Mouse (Mus musculus) hindbrain, embryonic 12.5 days (tissue): ENCODE data around the gene Pax6. TPM values are rescaled to one million over a fixed set of nuclear protein-coding genes. Genes with fewer than 3 reads are reported as not detected.

Source experiments
- ATAC-seq: fragments of 200-750 bp; cut with Nextera tagmentation; 2 replicates; pipeline ENCODE4 v1.8.0; 2017; ENCODE audit warnings: moderate TSS enrichment; ENCODE audit not compliant: low FRiP score
- H3K27ac ChIP-seq: fragments of 300-500 bp; sonication (generic); 2 replicates; pipeline ENCODE4 v1.5.1; 2016; ENCODE audit warnings: mild to moderate bottlenecking
- H3K27me3 ChIP-seq: fragments of 300-500 bp; sonication (generic); 2 replicates; pipeline ENCODE4 v1.6.1; 2016; ENCODE audit warnings: mild to moderate bottlenecking
- H3K36me3 ChIP-seq: fragments of 300-500 bp; sonication (generic); 2 replicates; pipeline ENCODE4 v1.6.1; 2016; ENCODE audit warnings: mild to moderate bottlenecking
- H3K4me1 ChIP-seq: fragments of 300-500 bp; sonication (generic); 2 replicates; pipeline ENCODE4 v1.6.1; 2016
- H3K4me2 ChIP-seq: fragments of 300-500 bp; sonication (generic); replicated peaks from 2 replicates; pipeline ENCODE4 v1.6.1; 2016; ENCODE audit warnings: mild to moderate bottlenecking
- H3K4me3 ChIP-seq: fragments of 300-500 bp; sonication (generic); 2 replicates; pipeline ENCODE4 v1.5.1; 2016; ENCODE audit warnings: mild to moderate bottlenecking
- H3K9ac ChIP-seq: fragments of 300-500 bp; sonication (generic); 2 replicates; pipeline ENCODE4 v1.6.1; 2016; ENCODE audit warnings: mild to moderate bottlenecking, moderate library complexity
- H3K9me3 ChIP-seq: fragments of 300-500 bp; sonication (generic); replicated peaks from 2 replicates; pipeline ENCODE4 v1.6.1; 2016; ENCODE audit warnings: mild to moderate bottlenecking
- WGBS: fragments of 180-500 bp; shearing (Covaris S2); methylation state at CpG from one replicate; pipeline ENCODE4 v1.1.7; 2016; 5-methylcytosine and 5-hydroxymethylcytosine counted together
- polyA plus RNA-seq: library from polyadenylated mRNA; unstranded; fragments of >200 nt; fragmentation: Nextera tagmentation; extraction: Ambion mirVana; gene quantifications from 2 replicates; pipeline ENCODE4 v1.2.1, GENCODE M21; 2016

The Pax6 gene
- polyA plus RNA-seq, 1 experiment from 2014 or later, result 17.9 TPM

- 3% methylated on average over 10 of the region's 10 CpGs for WGBS
- Histone ChIP-seq H3K4me3 (peak overlapping the region; percentile 51), H3K4me1 (peaks cover 49% of the 10 kb centered on the region), H3K36me3 (no peaks in the 10 kb centered on the region), H3K27ac (0 out of 2 replicates have a peak overlapping the region, but pooled peaks have one; percentile 30), H3K27me3 (peaks cover 91% of the 10 kb centered on the region), H3K9ac (peak overlapping the region; percentile 41; the same call in 1 of the 2 replicates), H3K9me3 (no peaks in the 10 kb centered on the region), H3K4me2 (peak overlapping the region; percentile 61)
- no peak for ATAC-seq
Observed at GRCm38 (mm10) chr2:105673631-105674060, 4.9 kb downstream of the Pax6 start.

DNA sequence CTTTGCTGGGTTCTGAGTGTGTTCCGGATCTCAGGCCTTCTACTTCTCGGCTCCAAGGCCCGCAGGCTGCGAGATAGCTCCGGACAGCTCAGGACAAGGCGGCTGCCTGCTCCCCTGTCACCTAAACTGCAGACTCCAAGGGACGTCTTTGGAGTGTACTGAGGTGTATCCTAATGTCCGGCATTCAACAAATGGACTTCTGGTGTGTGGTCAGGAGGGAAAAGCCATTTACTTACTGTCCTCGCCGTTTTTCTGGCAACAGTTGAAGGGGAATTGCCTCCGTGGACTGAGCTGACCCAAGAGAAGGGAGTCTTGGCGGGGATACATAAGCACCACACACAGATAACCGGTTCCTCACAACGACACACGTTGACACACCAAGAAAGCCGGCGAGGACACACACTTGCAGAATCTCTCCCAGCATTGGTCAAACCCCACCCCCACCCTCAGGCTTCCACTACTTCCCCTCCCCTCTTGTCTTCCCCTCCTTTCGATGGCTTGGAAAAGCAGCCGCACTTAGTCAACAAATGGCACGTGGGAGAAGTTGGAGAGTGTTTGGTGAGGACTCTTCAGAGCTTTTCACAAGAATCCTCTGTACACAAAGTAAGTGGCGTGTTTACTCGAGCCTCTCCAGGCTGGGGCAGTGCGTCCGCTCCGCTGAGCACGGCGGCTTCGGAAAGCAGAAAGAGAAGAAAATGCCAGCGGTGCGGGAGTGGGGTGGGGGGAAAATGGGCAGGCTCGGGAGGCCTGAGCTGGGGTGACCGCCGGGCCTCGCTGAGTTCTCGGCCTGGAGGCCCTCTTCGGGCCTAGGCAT is 5.6 kb downstream of the Pax6 start:
- Histone ChIP-seq H3K27ac (peak overlapping the region; percentile 64), H3K9ac (peak overlapping the region; percentile 53), H3K4me3 (peak overlapping the region; percentile 51), H3K9me3 (no peaks in the 10 kb centered on the region), H3K4me1 (peaks cover 43% of the 10 kb centered on the region), H3K27me3 (peaks cover 91% of the 10 kb centered on the region), H3K4me2 (peak overlapping the region; percentile 61), H3K36me3 (no peaks in the 10 kb centered on the region)
- WGBS, result 1% methylated on average over 36 of the region's 36 CpGs
- ATAC-seq, result peak; percentile 8

DNA sequence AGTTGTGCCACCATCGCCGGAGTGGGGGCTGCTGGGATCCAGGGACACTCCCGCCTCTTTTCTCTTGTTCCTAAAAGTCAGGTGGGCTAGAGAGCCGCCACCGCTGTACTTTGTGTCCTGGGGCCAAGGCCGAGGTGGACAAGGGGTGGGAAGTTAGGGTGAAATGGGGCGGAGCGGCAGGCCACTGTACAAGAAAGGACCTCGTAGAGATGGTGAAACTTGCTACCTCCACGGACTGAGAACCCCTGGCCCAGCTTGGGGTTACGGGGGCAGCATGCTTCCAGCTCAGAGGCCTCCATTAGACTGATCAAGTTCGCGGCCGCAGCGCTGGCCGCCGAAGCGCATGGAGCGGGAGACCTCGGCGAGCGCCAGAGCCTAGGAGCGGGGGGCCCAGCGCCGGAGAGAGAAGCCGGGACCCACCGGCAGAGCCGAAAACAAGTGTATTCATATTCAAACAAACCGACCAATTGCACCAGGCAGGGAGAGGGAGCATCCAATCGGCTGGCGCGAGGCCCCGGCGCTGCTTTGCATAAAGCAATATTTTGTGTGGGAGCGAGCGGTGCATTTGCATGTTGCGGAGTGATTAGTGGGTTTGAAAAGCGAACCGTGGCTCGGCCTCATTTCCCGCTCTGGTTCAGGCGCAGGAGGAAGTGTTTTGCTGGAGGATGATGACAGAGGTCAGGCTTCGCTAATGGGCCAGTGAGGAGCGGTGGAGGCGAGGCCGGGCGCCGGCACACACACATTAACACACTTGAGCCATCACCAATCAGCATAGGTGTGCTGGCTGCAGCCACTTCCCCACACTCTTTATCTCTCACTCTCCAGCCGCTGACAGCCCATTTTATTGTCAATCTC is 6.4 kb downstream of the Pax6 start:
- under 1% methylated on average over 49 of the region's 49 CpGs for WGBS
- H3K4me2 ChIP-seq, result peak overlapping the region; percentile 61
- peaks cover 36% of the 10 kb centered on the region for H3K4me1 ChIP-seq

GRCm38 (mm10) chr2:105675730-105676079 is 7.0 kb downstream of the Pax6 start:
- H3K4me2 ChIP-seq, result peak overlapping the region; percentile 61
- WGBS, result 0% methylated on average over 11 of the region's 11 CpGs
- peak overlapping the region; percentile 73 for H3K27ac ChIP-seq
- no peaks in the 10 kb centered on the region for H3K9me3 ChIP-seq
- peaks cover 40% of the 10 kb centered on the region for H3K4me1 ChIP-seq
- peak overlapping the region; percentile 85 for H3K9ac ChIP-seq
- H3K36me3 ChIP-seq, result no peaks in the 10 kb centered on the region
- H3K4me3 ChIP-seq, result peak overlapping the region; percentile 51
- H3K27me3 ChIP-seq, result peaks cover 92% of the 10 kb centered on the region
- no peak for ATAC-seq

More for the DNA sequence above, 6.4 kb downstream of the Pax6 start:
- Histone ChIP-seq H3K9ac (peak overlapping the region; percentile 53), H3K27ac (peak overlapping the region; percentile 64), H3K9me3 (no peaks in the 10 kb centered on the region), H3K36me3 (no peaks in the 10 kb centered on the region), H3K4me3 (peak overlapping the region; percentile 51), H3K27me3 (peaks cover 92% of the 10 kb centered on the region)
- peak; percentile 90 for ATAC-seq

DNA sequence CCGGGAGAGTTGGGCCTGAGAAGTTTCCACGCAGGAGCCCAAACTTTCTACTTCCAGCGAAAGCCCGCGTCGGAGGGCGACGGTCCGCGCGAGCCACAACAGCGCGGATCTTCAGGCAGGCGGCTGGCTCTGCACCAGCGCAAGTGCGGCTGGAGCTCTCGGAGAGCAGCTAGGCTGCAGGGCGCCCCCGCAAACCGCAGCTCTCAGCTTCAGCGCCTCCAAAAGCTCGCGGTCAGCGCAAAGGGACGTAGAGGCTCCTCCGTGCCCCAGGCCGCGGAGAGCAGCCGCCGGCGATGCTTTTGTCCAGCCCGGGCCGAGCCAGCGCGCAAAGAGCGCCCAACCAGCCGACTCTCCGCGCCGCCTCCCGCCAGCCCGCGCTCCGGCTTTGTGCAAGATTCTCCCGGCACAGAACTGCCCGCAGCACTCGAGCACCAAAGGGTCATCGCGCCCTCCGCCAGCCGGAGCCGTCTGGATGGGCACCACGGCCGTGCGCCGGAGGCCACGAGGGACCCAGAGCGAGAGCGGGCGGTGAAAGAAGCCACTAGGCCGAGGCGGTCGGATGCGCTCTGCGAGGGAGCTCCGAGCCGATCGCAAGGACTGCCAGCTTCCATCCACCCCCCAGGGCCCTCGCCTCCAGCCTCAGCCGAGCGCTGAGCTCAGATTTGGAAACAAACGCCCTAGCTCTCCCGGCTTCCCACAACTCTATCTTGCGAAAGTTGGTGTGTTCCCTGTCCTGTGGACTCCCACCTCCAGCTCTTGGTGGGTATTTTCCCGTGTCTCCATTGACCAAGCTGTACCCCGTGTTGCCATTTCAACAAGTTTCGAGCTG is 7.6 kb downstream of the Pax6 start:
- peak overlapping the region; percentile 85 for H3K9ac ChIP-seq
- peaks cover 92% of the 10 kb centered on the region for H3K27me3 ChIP-seq
- H3K4me2 ChIP-seq, result peak overlapping the region; percentile 61
- H3K4me1 ChIP-seq, result peaks cover 45% of the 10 kb centered on the region
- H3K9me3 ChIP-seq, result no peaks in the 10 kb centered on the region
- peak overlapping the region; percentile 73 for H3K27ac ChIP-seq
- H3K36me3 ChIP-seq, result no peaks in the 10 kb centered on the region
- no peak for ATAC-seq
- WGBS, result under 1% methylated on average over 77 of the region's 77 CpGs
- peak overlapping the region; percentile 51 for H3K4me3 ChIP-seq

DNA sequence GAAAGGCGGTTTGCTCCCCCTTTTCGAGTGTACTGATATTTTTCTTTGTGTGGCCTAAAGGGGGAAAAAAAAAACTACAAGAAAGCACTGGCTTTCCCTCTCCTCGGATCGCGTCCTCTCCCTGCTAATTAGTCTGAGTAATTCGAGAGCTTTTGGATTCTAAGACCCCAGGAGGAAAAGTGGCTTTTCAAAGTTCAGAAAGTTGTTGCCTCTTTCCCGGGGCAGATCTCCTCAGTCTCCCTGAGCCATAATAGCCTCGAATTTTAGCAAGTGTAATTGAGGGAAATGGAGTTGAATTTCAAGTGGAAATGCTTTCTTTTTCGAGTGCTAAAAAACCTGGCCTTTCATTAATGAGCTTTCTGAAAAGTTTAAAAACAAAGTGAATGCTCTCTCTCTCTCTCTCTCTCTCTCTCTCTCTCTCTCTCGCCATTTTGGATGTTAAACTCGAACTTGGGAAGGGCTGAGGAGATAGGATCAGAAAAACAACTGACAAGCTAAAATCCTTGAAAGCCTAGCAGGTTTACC is 8.3 kb downstream of the Pax6 start:
- under 1% methylated on average over 11 of the region's 11 CpGs for WGBS
- Histone ChIP-seq H3K4me3 (peak overlapping the region; percentile 51), H3K4me2 (peak overlapping the region; percentile 61), H3K27ac (0 out of 2 replicates have a peak overlapping the region, but pooled peaks have one; percentile 73), H3K4me1 (peaks cover 52% of the 10 kb centered on the region), H3K9ac (peak overlapping the region; percentile 85), H3K36me3 (no peaks in the 10 kb centered on the region), H3K9me3 (no peaks in the 10 kb centered on the region), H3K27me3 (peaks cover 92% of the 10 kb centered on the region)
- no peak for ATAC-seq

- H3K9ac ChIP-seq, result peak overlapping the region; percentile 85
- no peak for ATAC-seq
- no peaks in the 10 kb centered on the region for H3K36me3 ChIP-seq
- peak overlapping the region; percentile 51 for H3K4me3 ChIP-seq
- H3K27ac ChIP-seq, result no peak overlapping the region; the same call in 1 of the 2 replicates
- peaks cover 90% of the 10 kb centered on the region for H3K27me3 ChIP-seq
- peak overlapping the region; percentile 61 for H3K4me2 ChIP-seq
- under 1% methylated on average over 11 of the region's 11 CpGs for WGBS
- H3K4me1 ChIP-seq, result peaks cover 57% of the 10 kb centered on the region
- H3K9me3 ChIP-seq, result no peaks in the 10 kb centered on the region
Observed at GRCm38 (mm10) chr2:105677434-105678105, 8.9 kb downstream of the Pax6 start.

DNA sequence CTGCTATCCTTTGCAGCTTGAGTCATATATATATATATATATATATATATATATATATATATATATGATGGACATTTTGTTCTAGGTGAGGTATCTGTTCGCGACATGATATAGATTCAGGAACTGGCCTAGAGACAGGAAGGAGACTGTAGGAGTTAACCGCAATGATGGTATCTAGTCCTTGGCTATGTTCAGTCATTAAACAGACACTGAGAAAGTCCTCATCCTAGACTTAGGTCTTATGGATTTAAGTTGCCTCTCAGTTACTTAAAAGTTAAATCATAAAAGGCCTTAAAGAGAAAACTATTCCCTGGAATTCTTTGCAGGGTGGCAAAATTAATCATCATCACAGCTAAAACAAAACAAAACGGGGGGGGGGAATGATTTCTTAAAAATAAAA is 9.6 kb downstream of the Pax6 start:
- no peak for ATAC-seq
- Histone ChIP-seq H3K9ac (peak overlapping the region; percentile 85; the same call in 1 of the 2 replicates), H3K36me3 (no peaks in the 10 kb centered on the region), H3K4me2 (peak overlapping the region; percentile 61), H3K4me3 (peak overlapping the region; percentile 51), H3K27me3 (peaks cover 89% of the 10 kb centered on the region), H3K9me3 (no peaks in the 10 kb centered on the region), H3K27ac (no peak overlapping the region), H3K4me1 (peaks cover 58% of the 10 kb centered on the region)
- 7% methylated on average over 4 of the region's 4 CpGs for WGBS

GRCm38 (mm10) chr2:105678880-105679321 is 10.2 kb downstream of the Pax6 start:
- Histone ChIP-seq H3K4me2 (peak overlapping the region; percentile 61), H3K36me3 (no peaks in the 10 kb centered on the region), H3K27me3 (peaks cover 87% of the 10 kb centered on the region), H3K9me3 (no peaks in the 10 kb centered on the region), H3K4me3 (peak overlapping the region; percentile 51), H3K4me1 (peaks cover 52% of the 10 kb centered on the region), H3K9ac (peak overlapping the region; percentile 49), H3K27ac (peak overlapping the region; percentile 17; the same call in 1 of the 2 replicates)
- ATAC-seq, result no peak
- WGBS, result under 1% methylated on average over 7 of the region's 7 CpGs

DNA sequence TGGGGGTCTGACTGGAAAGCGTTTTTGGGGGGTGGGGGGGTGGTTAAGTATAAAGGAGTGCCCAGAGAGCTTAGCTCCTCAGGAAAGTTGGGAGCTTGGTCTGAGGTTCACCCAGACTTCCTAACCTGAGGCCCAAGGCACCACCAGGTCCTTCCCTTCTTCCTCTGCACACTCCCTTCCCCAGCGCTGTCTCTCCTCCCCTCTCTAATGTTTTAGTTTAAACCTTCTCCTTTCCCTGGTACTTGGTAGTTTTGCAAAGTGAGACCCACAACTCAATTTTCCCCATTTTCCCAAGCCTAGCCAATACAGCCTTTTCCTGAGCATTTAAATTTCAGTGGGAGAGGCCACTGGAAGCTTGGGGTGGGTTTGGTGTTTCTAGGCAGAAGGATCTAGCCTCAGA is 10.6 kb downstream of the Pax6 start:
- H3K9ac ChIP-seq, result peak overlapping the region; percentile 49
- peak overlapping the region; percentile 61 for H3K4me2 ChIP-seq
- H3K36me3 ChIP-seq, result no peaks in the 10 kb centered on the region
- peak overlapping the region; percentile 51 for H3K4me3 ChIP-seq
- ATAC-seq, result no peak
- peaks cover 85% of the 10 kb centered on the region for H3K27me3 ChIP-seq
- no peaks in the 10 kb centered on the region for H3K9me3 ChIP-seq
- H3K4me1 ChIP-seq, result peaks cover 48% of the 10 kb centered on the region
- peak overlapping the region; percentile 7; the same call in 1 of the 2 replicates for H3K27ac ChIP-seq
- 0% methylated on average over 2 of the region's 2 CpGs for WGBS
